Mouse (Mus musculus) hindbrain, embryonic 16.5 days (tissue): ENCODE measurements around the gene Mccc2. TPM values are rescaled to one million over a fixed set of nuclear protein-coding genes. Genes with fewer than 3 reads are reported as not detected.

ENCODE experiments used
- ATAC-seq: fragments of 200-750 bp; cut with Nextera tagmentation; 2 replicates; pipeline ENCODE4 v1.8.0; 2017; ENCODE audit warnings: moderate TSS enrichment, moderate library complexity
- H3K27ac ChIP-seq: fragments of 300-500 bp; sonication (generic); 2 replicates; pipeline ENCODE4 v1.5.1; 2014; ENCODE audit warnings: low read depth, mild to moderate bottlenecking, control low read depth, low read length, moderate library complexity
- H3K27me3 ChIP-seq: fragments of 300-500 bp; sonication (generic); replicated peaks from 2 replicates; pipeline ENCODE4 v1.6.1; 2014; ENCODE audit warnings: low read length; ENCODE audit not compliant: control insufficient read depth, insufficient read depth
- H3K36me3 ChIP-seq: fragments of 300-500 bp; sonication (generic); 2 replicates; pipeline ENCODE4 v1.6.1; 2014; ENCODE audit warnings: mild to moderate bottlenecking, low read length, moderate library complexity, mixed read lengths; ENCODE audit not compliant: control insufficient read depth, insufficient read depth
- H3K4me1 ChIP-seq: fragments of 300-500 bp; sonication (generic); 2 replicates; pipeline ENCODE4 v1.6.1; 2014; ENCODE audit warnings: low read depth, low read length; ENCODE audit not compliant: control insufficient read depth, insufficient read depth
- H3K4me2 ChIP-seq: fragments of 300-500 bp; sonication (generic); 2 replicates; pipeline ENCODE4 v1.6.1; 2014; ENCODE audit warnings: mild to moderate bottlenecking, low read length, control low read depth, moderate library complexity
- H3K4me3 ChIP-seq: fragments of 300-500 bp; sonication (generic); 2 replicates; pipeline ENCODE4 v1.5.1; 2014; ENCODE audit warnings: mild to moderate bottlenecking, low read length, control low read depth, moderate library complexity
- H3K9ac ChIP-seq: fragments of 300-500 bp; sonication (generic); 2 replicates; pipeline ENCODE4 v1.6.1; 2014; ENCODE audit warnings: low read depth, mild to moderate bottlenecking, control low read depth, low read length, moderate library complexity
- H3K9me3 ChIP-seq: fragments of 300-500 bp; sonication (generic); 2 replicates; pipeline ENCODE4 v1.6.1; 2014; ENCODE audit warnings: mild to moderate bottlenecking, low read length, moderate library complexity; ENCODE audit not compliant: control insufficient read depth
- WGBS: fragments of 180-500 bp; shearing (Covaris S2); extraction: QIAGEN DNeasy Blood & Tissue Kit; methylation state at CpG from one replicate; pipeline ENCODE4 v1.1.7; 2014; 5-methylcytosine and 5-hydroxymethylcytosine counted together
- polyA plus RNA-seq: library from polyadenylated mRNA; unstranded; fragments of >200 nt; fragmentation: Nextera tagmentation; extraction: Ambion mirVana; gene quantifications from 2 replicates; pipeline ENCODE4 v1.2.1, GENCODE M21; 2015

The Mccc2 gene
- polyA plus RNA-seq, 1 experiment from 2014 or later: 41.8 TPM

- Histone ChIP-seq H3K4me2 (no peak overlapping the region), H3K4me3 (no peak overlapping the region), H3K9me3 (no peaks in the 10 kb centered on the region), H3K36me3 (no peaks in the 10 kb centered on the region), H3K27ac (no peak overlapping the region), H3K27me3 (no peaks in the 10 kb centered on the region), H3K4me1 (no peaks in the 10 kb centered on the region), H3K9ac (no peak overlapping the region)
- no peak for ATAC-seq
- WGBS: 86% methylated on average over 3 of the region's 3 CpGs
Measured at GRCm38 (mm10) chr13:99998099-99998498, 17.3 kb downstream of the Mccc2 start.

DNA sequence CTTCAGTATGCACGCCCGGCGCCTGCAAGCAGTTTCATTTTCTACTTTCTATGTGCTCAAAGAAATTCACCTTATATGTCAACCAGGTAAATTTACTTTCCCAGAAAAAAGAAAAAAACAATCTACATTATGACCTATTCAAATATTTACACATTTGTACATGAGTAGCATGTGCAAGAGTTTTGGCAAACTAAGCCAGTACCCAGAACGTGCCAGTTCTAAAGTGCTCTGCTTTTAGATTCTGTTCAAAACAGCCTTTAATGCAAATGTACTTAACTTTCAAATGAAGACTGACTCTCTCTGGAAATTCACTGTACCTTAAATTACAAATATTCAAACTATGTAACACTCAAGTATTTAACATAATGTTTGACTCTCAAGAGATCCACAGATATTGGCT lies 25.8 kb downstream of the Mccc2 start:
- no peak overlapping the region for H3K27ac ChIP-seq
- no peak for ATAC-seq
- no peaks in the 10 kb centered on the region for H3K4me1 ChIP-seq
- no peak overlapping the region for H3K4me3 ChIP-seq
- 92% methylated on average over 4 of the region's 4 CpGs for WGBS
- H3K9me3 ChIP-seq: no peaks in the 10 kb centered on the region
- H3K27me3 ChIP-seq: no peaks in the 10 kb centered on the region
- H3K36me3 ChIP-seq: peaks cover 5% of the 10 kb centered on the region; the same call in 1 of the 2 replicates
- no peak overlapping the region for H3K9ac ChIP-seq
- no peak overlapping the region for H3K4me2 ChIP-seq

GRCm38 (mm10) chr13:99983320-99983719 lies 32.1 kb downstream of the Mccc2 start:
- no peak for ATAC-seq

DNA sequence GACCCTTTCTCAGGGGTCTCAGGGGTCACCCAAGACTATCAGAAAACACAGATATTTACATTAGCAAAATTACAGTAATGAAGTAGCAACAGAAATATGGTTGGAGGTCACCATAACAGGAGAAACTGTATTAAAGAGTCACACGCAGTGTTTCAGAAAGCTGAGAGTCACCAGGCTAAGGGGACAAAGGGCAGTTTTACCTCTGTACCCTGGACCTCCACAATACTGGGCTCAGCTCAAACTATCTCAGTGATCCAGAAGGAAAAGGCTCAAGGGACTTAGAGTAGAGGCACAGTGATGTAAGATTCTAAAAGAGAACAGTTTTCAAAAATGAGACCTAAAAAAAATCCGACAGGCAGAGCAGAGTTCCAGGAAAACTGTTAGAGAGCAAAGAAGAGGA lies 36.0 kb downstream of the Mccc2 start:
- no peaks in the 10 kb centered on the region for H3K9me3 ChIP-seq
- H3K27ac ChIP-seq: no peak overlapping the region
- peaks cover 15% of the 10 kb centered on the region for H3K36me3 ChIP-seq
- H3K4me1 ChIP-seq: no peaks in the 10 kb centered on the region
- no peak overlapping the region for H3K4me3 ChIP-seq
- no peak overlapping the region for H3K4me2 ChIP-seq
- no peak overlapping the region for H3K9ac ChIP-seq
- WGBS: 53% methylated on average over 2 of the region's 2 CpGs
- ATAC-seq: no peak
- no peaks in the 10 kb centered on the region for H3K27me3 ChIP-seq

More at GRCm38 (mm10) chr13:99983320-99983719, 32.1 kb downstream of the Mccc2 start:
- H3K4me1 ChIP-seq: no peaks in the 10 kb centered on the region
- H3K9ac ChIP-seq: no peak overlapping the region
- 0 out of 2 replicates have a peak, but pooled peaks cover 4% of the 10 kb centered on the region for H3K36me3 ChIP-seq
- H3K4me3 ChIP-seq: no peak overlapping the region
- no peak overlapping the region for H3K4me2 ChIP-seq
- H3K27me3 ChIP-seq: no peaks in the 10 kb centered on the region
- H3K9me3 ChIP-seq: no peaks in the 10 kb centered on the region
- 86% methylated on average over 1 of the region's 1 CpGs for WGBS
- no peak overlapping the region for H3K27ac ChIP-seq

- no peaks in the 10 kb centered on the region for H3K4me1 ChIP-seq
- no peak overlapping the region for H3K27ac ChIP-seq
- WGBS: 82% methylated on average over 5 of the region's 5 CpGs
- H3K27me3 ChIP-seq: no peaks in the 10 kb centered on the region
- no peaks in the 10 kb centered on the region for H3K36me3 ChIP-seq
- H3K4me3 ChIP-seq: no peak overlapping the region
- H3K4me2 ChIP-seq: no peak overlapping the region
- no peak for ATAC-seq
- no peaks in the 10 kb centered on the region for H3K9me3 ChIP-seq
- H3K9ac ChIP-seq: no peak overlapping the region
Measured at GRCm38 (mm10) chr13:99970089-99970488, 45.4 kb downstream of the Mccc2 start.

- Histone ChIP-seq H3K27me3 (no peaks in the 10 kb centered on the region), H3K4me1 (no peaks in the 10 kb centered on the region), H3K27ac (no peak overlapping the region), H3K4me2 (no peak overlapping the region), H3K9ac (no peak overlapping the region), H3K9me3 (no peaks in the 10 kb centered on the region), H3K36me3 (peaks cover 3% of the 10 kb centered on the region; the same call in 1 of the 2 replicates), H3K4me3 (no peak overlapping the region)
- ATAC-seq: peak; percentile 82; the same call in 1 of the 2 replicates
- 81% methylated on average over 11 of the region's 11 CpGs for WGBS
Measured at GRCm38 (mm10) chr13:99967013-99967678, 48.3 kb downstream of the Mccc2 start.

- Histone ChIP-seq H3K9me3 (no peaks in the 10 kb centered on the region), H3K4me1 (no peaks in the 10 kb centered on the region), H3K9ac (no peak overlapping the region), H3K4me3 (no peak overlapping the region), H3K4me2 (no peak overlapping the region), H3K36me3 (peaks cover 3% of the 10 kb centered on the region; the same call in 1 of the 2 replicates), H3K27me3 (no peaks in the 10 kb centered on the region), H3K27ac (no peak overlapping the region)
- ATAC-seq: peak; percentile 59; the same call in 1 of the 2 replicates
- WGBS: 65% methylated on average over 6 of the region's 6 CpGs
Measured at GRCm38 (mm10) chr13:99963814-99964213, 51.6 kb downstream of the Mccc2 start.

- no peaks in the 10 kb centered on the region for H3K4me1 ChIP-seq
- no peak for ATAC-seq
- 93% methylated on average over 4 of the region's 4 CpGs for WGBS
- no peak overlapping the region for H3K4me2 ChIP-seq
- no peak overlapping the region for H3K9ac ChIP-seq
- H3K4me3 ChIP-seq: no peak overlapping the region
- peaks cover 16% of the 10 kb centered on the region; the same call in 1 of the 2 replicates for H3K36me3 ChIP-seq
- H3K27me3 ChIP-seq: no peaks in the 10 kb centered on the region
- no peak overlapping the region for H3K27ac ChIP-seq
- H3K9me3 ChIP-seq: no peaks in the 10 kb centered on the region
Measured at GRCm38 (mm10) chr13:99961661-99962060, 53.8 kb downstream of the Mccc2 start.

- Histone ChIP-seq H3K4me3 (no peak overlapping the region), H3K27me3 (no peaks in the 10 kb centered on the region), H3K9me3 (no peaks in the 10 kb centered on the region), H3K4me2 (no peak overlapping the region), H3K27ac (no peak overlapping the region), H3K4me1 (no peaks in the 10 kb centered on the region), H3K36me3 (peaks cover 18% of the 10 kb centered on the region), H3K9ac (no peak overlapping the region)
- ATAC-seq: no peak
- WGBS: 91% methylated on average over 1 of the region's 1 CpGs
Measured at GRCm38 (mm10) chr13:99955591-99955944, 59.9 kb downstream of the Mccc2 start.
